Mouse (Mus musculus) MEL (cell line): Measurements from ENCODE around the gene Creg2. TPM values are rescaled to one million over a fixed set of nuclear protein-coding genes. Genes with fewer than 3 reads are reported as not detected.

Source experiments
- DNase-seq: peaks from one replicate; pipeline ENCODE4 v3.0.0; 2011; ENCODE audit warnings: low read depth, low spot score
- H3K27ac ChIP-seq: 2 replicates; pipeline ENCODE4 v1.5.1; 2012; ENCODE audit warnings: low read depth, mild to moderate bottlenecking, control low read depth, low read length, moderate library complexity; ENCODE audit not compliant: control insufficient read depth
- H3K27me3 ChIP-seq, 2 experiments: fragments of 150-350 bp in 1 of 2; sonication (generic) in 1 of 2; 2 replicates each; pipeline ENCODE4 v1.6.1; 2012; ENCODE audit warnings: low read length in 2 of 2, mild to moderate bottlenecking in 2 of 2, improper control_type of control experiment in 1 of 2, moderate library complexity in 1 of 2; ENCODE audit not compliant: insufficient read depth in 2 of 2, control insufficient read depth in 1 of 2
- H3K36me3 ChIP-seq, 2 experiments: 2 replicates each; pipeline ENCODE4 v1.6.1; 2012 to 2014; ENCODE audit warnings: low read length in 2 of 2, improper control_type of control experiment in 1 of 2, inconsistent platforms in 1 of 2, mild to moderate bottlenecking in 1 of 2; ENCODE audit not compliant: insufficient read depth in 2 of 2, control insufficient read depth in 1 of 2
- H3K4me1 ChIP-seq, 2 experiments: fragments of 150-350 bp in 1 of 2; sonication (generic) in 1 of 2; 2 replicates each; pipeline ENCODE4 v1.6.1; 2012; ENCODE audit warnings: low read length in 2 of 2, improper control_type of control experiment in 1 of 2, mild to moderate bottlenecking in 1 of 2; ENCODE audit not compliant: insufficient read depth in 2 of 2, control insufficient read depth in 1 of 2
- H3K4me3 ChIP-seq, 2 experiments: fragments of 150-350 bp in 1 of 2; sonication (generic) in 1 of 2; 2 replicates each; pipeline ENCODE4 v1.5.1; 2012; ENCODE audit warnings: low read depth in 2 of 2, low read length in 2 of 2, mild to moderate bottlenecking in 2 of 2, moderate library complexity in 2 of 2, control low read depth in 1 of 2, improper control_type of control experiment in 1 of 2; ENCODE audit not compliant: control insufficient read depth in 1 of 2, insufficient read depth in 1 of 2
- H3K79me2 ChIP-seq: 2 replicates; pipeline ENCODE4 v1.6.1; 2012; ENCODE audit warnings: mild to moderate bottlenecking, low read length, moderate library complexity; ENCODE audit not compliant: control insufficient read depth, poor library complexity, insufficient read depth
- H3K9ac ChIP-seq: 2 replicates; pipeline ENCODE4 v1.6.1; 2012; ENCODE audit warnings: low read depth, mild to moderate bottlenecking, control low read depth, low read length, moderate library complexity; ENCODE audit not compliant: control insufficient read depth, poor library complexity, severe bottlenecking
- H3K9me3 ChIP-seq: fragments of 150-350 bp; sonication (generic); replicated peaks from 2 replicates; pipeline ENCODE4 v1.6.1; 2012; ENCODE audit warnings: mild to moderate bottlenecking, low read length, improper control_type of control experiment, moderate library complexity; ENCODE audit not compliant: insufficient read depth
- BHLHE40 ChIP-seq: IDR thresholded peaks from 2 replicates; pipeline ENCODE4 v1.6.1; 2012; ENCODE audit warnings: low read depth, mild to moderate bottlenecking, inconsistent platforms, low read length, improper control_type of control experiment, borderline replicate concordance
- CHD1 ChIP-seq: IDR thresholded peaks from 2 replicates; pipeline ENCODE4 v1.6.1; 2012; ENCODE audit warnings: low read depth, mild to moderate bottlenecking, inconsistent platforms, low read length, improper control_type of control experiment
- CHD2 ChIP-seq: IDR thresholded peaks from 2 replicates; pipeline ENCODE4 v1.6.1; 2011; ENCODE audit warnings: low read length, improper control_type of control experiment
- E2F4 ChIP-seq: IDR thresholded peaks from 2 replicates; pipeline ENCODE4 v1.6.1; 2011; ENCODE audit warnings: low read depth, low read length, improper control_type of control experiment, borderline replicate concordance
- ELF1 ChIP-seq: IDR thresholded peaks from 2 replicates; pipeline ENCODE4 v1.6.1; 2014; ENCODE audit warnings: low read depth, mild to moderate bottlenecking, inconsistent platforms, low read length, improper control_type of control experiment, moderate library complexity
- ETS1 ChIP-seq: IDR thresholded peaks from 2 replicates; pipeline ENCODE4 v1.6.1; 2012; ENCODE audit warnings: low read depth, mild to moderate bottlenecking, inconsistent platforms, low read length, improper control_type of control experiment, moderate library complexity
- GABPA ChIP-seq: IDR thresholded peaks from 2 replicates; pipeline ENCODE4 v1.6.1; 2012; ENCODE audit warnings: low read depth, mild to moderate bottlenecking, inconsistent platforms, low read length, improper control_type of control experiment, moderate library complexity
- GATA1 ChIP-seq: IDR thresholded peaks from 2 replicates; pipeline ENCODE4 v1.6.1; 2011; ENCODE audit warnings: low read depth, low read length, improper control_type of control experiment
- HCFC1 ChIP-seq: IDR thresholded peaks from 2 replicates; pipeline ENCODE4 v1.6.1; 2012; ENCODE audit warnings: low read depth, mild to moderate bottlenecking, inconsistent platforms, low read length, improper control_type of control experiment, moderate library complexity
- MAFK ChIP-seq: IDR thresholded peaks from 2 replicates; pipeline ENCODE4 v1.6.1; 2011; ENCODE audit warnings: low read depth, mild to moderate bottlenecking, low read length, improper control_type of control experiment, borderline replicate concordance
- MXI1 ChIP-seq: IDR thresholded peaks from 2 replicates; pipeline ENCODE4 v1.6.1; 2011; ENCODE audit warnings: mild to moderate bottlenecking, low read depth, low read length, improper control_type of control experiment
- MYB ChIP-seq: IDR thresholded peaks from 2 replicates; pipeline ENCODE4 v1.6.1; 2011; ENCODE audit warnings: mild to moderate bottlenecking, low read depth, low read length, improper control_type of control experiment
- MYC ChIP-seq: IDR thresholded peaks from 2 replicates; pipeline ENCODE4 v1.6.1; 2011; ENCODE audit warnings: low read depth, mild to moderate bottlenecking, low read length, improper control_type of control experiment, moderate library complexity
- NELFE ChIP-seq: IDR thresholded peaks from 2 replicates; pipeline ENCODE4 v1.6.1; 2011; ENCODE audit warnings: low read depth, low read length, improper control_type of control experiment
- POLR2AphosphoS2 ChIP-seq: IDR thresholded peaks from 2 replicates; pipeline ENCODE4 v1.6.1; 2011; ENCODE audit warnings: low read length, improper control_type of control experiment
- POLR2AphosphoS5 ChIP-seq: IDR thresholded peaks from 2 replicates; pipeline ENCODE4 v1.6.1; 2012; ENCODE audit warnings: low read depth, borderline replicate concordance, mild to moderate bottlenecking, inconsistent platforms, low read length, moderate library complexity, mixed read lengths
- SMC3 ChIP-seq: IDR thresholded peaks from 2 replicates; pipeline ENCODE4 v1.6.1; 2011; ENCODE audit warnings: low read depth, low read length, improper control_type of control experiment
- TAL1 ChIP-seq: IDR thresholded peaks from 2 replicates; pipeline ENCODE4 v1.6.1; 2012; ENCODE audit warnings: mild to moderate bottlenecking, inconsistent platforms, low read length, moderate library complexity, mixed read lengths
- TCF12 ChIP-seq: IDR thresholded peaks from 2 replicates; pipeline ENCODE4 v1.6.1; 2014; ENCODE audit warnings: low read depth, mild to moderate bottlenecking, inconsistent platforms, low read length, improper control_type of control experiment, moderate library complexity
- USF1 ChIP-seq: IDR thresholded peaks from 2 replicates; pipeline ENCODE4 v1.6.1; 2014; ENCODE audit warnings: low read depth, mild to moderate bottlenecking, inconsistent platforms, low read length, improper control_type of control experiment, moderate library complexity
- ZMIZ1 ChIP-seq: IDR thresholded peaks from 2 replicates; pipeline ENCODE4 v1.6.1; 2012; ENCODE audit warnings: low read depth, mild to moderate bottlenecking, inconsistent platforms, low read length, improper control_type of control experiment, moderate library complexity
- ZNF384 ChIP-seq: IDR thresholded peaks from 2 replicates; pipeline ENCODE4 v1.6.1; 2012; ENCODE audit warnings: low read depth, mild to moderate bottlenecking, inconsistent platforms, low read length, improper control_type of control experiment
- polyA plus RNA-seq, 2 experiments: library from polyadenylated mRNA; stranded (reverse) in 1 of 2; unstranded in 1 of 2; fragments of >175 nt in 1 of 2; fragments of >200 nt in 1 of 2; gene quantifications; 2 replicates each; pipeline versions ENCODE4 v1.2.1 to v1.2.4; 2012; ENCODE audit warnings: low replicate concordance in 2 of 2, low read depth in 1 of 2; ENCODE audit not compliant: insufficient read length in 2 of 2, insufficient read depth in 1 of 2, missing spikeins in 1 of 2
- total RNA-seq: library from RNA; depleted of rRNA; stranded (reverse); fragments of 300-350 nt; gene quantifications from 2 replicates; pipeline ENCODE4 v1.2.3, GENCODE M21; 2012

Gene Creg2
- total and polyA plus RNA-seq, 3 experiments = not detected

GRCm38 (mm10) chr1:39590193-39590592 lies 61.1 kb downstream of the Creg2 start:
- Histone ChIP-seq H3K4me1 (no peaks in the 10 kb centered on the region), H3K4me3 (no peak overlapping the region), H3K27me3 (no peaks in the 10 kb centered on the region), H3K27ac (no peak overlapping the region), H3K36me3 (no peaks in the 10 kb centered on the region), H3K9me3 (no peaks in the 10 kb centered on the region), H3K9ac (no peak overlapping the region), H3K79me2 (no peaks in the 10 kb centered on the region)
- no peak for TF ChIP-seq ZNF384
- TF ChIP-seq USF1 = no peak
- TF ChIP-seq TAL1 = no peak
- no peak for TF ChIP-seq BHLHE40
- no peak for TF ChIP-seq MAFK
- no peak for TF ChIP-seq ELF1
- TF ChIP-seq TCF12 = no peak
- TF ChIP-seq MYB = no peak
- TF ChIP-seq ETS1 = no peak
- no peak for DNase-seq

GRCm38 (mm10) chr1:39585416-39585815 lies 65.9 kb downstream of the Creg2 start:
- TF ChIP-seq GABPA (no peak), POLR2AphosphoS2 (no peak), ZNF384 (no peak), MXI1 (no peak), CHD1 (no peak), MYC (no peak), ZMIZ1 (no peak), POLR2AphosphoS5 (no peak), CHD2 (no peak), GATA1 (no peak), SMC3 (no peak), HCFC1 (no peak), E2F4 (no peak), NELFE (no peak)
- DNase-seq = no peak

More at GRCm38 (mm10) chr1:39585416-39585815, 65.9 kb downstream of the Creg2 start:
- Histone ChIP-seq H3K9ac (no peak overlapping the region), H3K27me3 (peaks cover 0 to 2% of the 10 kb centered on the region in 2 experiments; a peak in 2 of 4 replicates), H3K9me3 (no peaks in the 10 kb centered on the region), H3K4me1 (peaks cover 0 to 3% of the 10 kb centered on the region in 2 experiments; a peak in 2 of 4 replicates), H3K4me3 (no peak overlapping the region), H3K27ac (no peak overlapping the region), H3K79me2 (no peaks in the 10 kb centered on the region), H3K36me3 (peaks cover 0 to 10% of the 10 kb centered on the region in 2 experiments; a peak in 2 of 4 replicates)
